Comparison of ENCODE assay signal across 8 mouse cellular contexts in genomic region chr10:81140717-81141454, GRCm38 (mm10). TPM values are rescaled to one million over a fixed set of nuclear protein-coding genes. Genes with fewer than 3 reads are reported as not detected.
DNase-seq lines count a peak whose midpoint lies in the region; ATAC-seq and TF ChIP-seq lines count a peak whose summit lies in the region.

No protein-coding gene starts in this region.

- DNase-seq in layer of hippocampus, adult 2 months (ENCODE audit: low spot score in 2 of 2) = no peak
- DNase-seq in layer of hippocampus, adult 18-20 months (ENCODE audit: low spot score in 2 of 2) = no peak
- DNase-seq in embryonic facial prominence, embryonic 14.5 days (ENCODE audit: low spot score) = no peak
- no peak for DNase-seq in hindbrain, postnatal 0 days (ENCODE audit: low spot score)
- peak; percentile 40 for DNase-seq in lung, embryonic 14.5 days
- DNase-seq in thymus, postnatal 25 days = peak; percentile 36
- DNase-seq in spleen, postnatal 10 days (ENCODE audit: low spot score in 2 of 2) = no peak
- no peak for DNase-seq in layer of hippocampus, adult 9-10 months (ENCODE audit: low spot score)

- H3K4me2 ChIP-seq in embryonic facial prominence, embryonic 14.5 days (ENCODE audit: low read depth, low read length) = peak overlapping the region; percentile 92
- H3K4me2 ChIP-seq in hindbrain, postnatal 0 days (ENCODE audit: low read depth, low read length) = peak overlapping the region; percentile 68
- peak overlapping the region; percentile 94 for H3K4me2 ChIP-seq in lung, embryonic 14.5 days

- H3K4me3 ChIP-seq in layer of hippocampus, adult 2 months = peak overlapping the region; percentile 82
- peak overlapping the region; percentile 20 for H3K4me3 ChIP-seq in embryonic facial prominence, embryonic 14.5 days (ENCODE audit: low read depth, low read length)
- H3K4me3 ChIP-seq in hindbrain, postnatal 0 days (ENCODE audit: low read length) = peak overlapping the region; percentile 11
- peak overlapping the region; percentile 21 for H3K4me3 ChIP-seq in lung, embryonic 14.5 days (ENCODE audit: low read depth, low read length)

- H3K9ac ChIP-seq in embryonic facial prominence, embryonic 14.5 days (ENCODE audit: low read depth, low read length) = peak overlapping the region; percentile 46; the same call in 1 of the 2 replicates
- H3K9ac ChIP-seq in hindbrain, postnatal 0 days (replicated peaks; ENCODE audit: low read length) = peak overlapping the region; percentile 44; the same call in 1 of the 2 replicates
- H3K9ac ChIP-seq in lung, embryonic 14.5 days = peak overlapping the region; percentile 46

- 45% methylated on average over 8 of the region's 10 CpGs for WGBS in embryonic facial prominence, embryonic 14.5 days
- WGBS in hindbrain, postnatal 0 days = 50% methylated on average over 10 of the region's 10 CpGs
- WGBS in lung, embryonic 14.5 days = 42% methylated on average over 10 of the region's 10 CpGs

- ATAC-seq in embryonic facial prominence, embryonic 14.5 days (ENCODE audit: low read depth) = no peak
- no peak for ATAC-seq in hindbrain, postnatal 0 days
- ATAC-seq in lung, embryonic 14.5 days (ENCODE audit: insufficient read depth) = no peak

- no peaks in the 10 kb centered on the region for H3K9me3 ChIP-seq in embryonic facial prominence, embryonic 14.5 days (ENCODE audit: control insufficient read depth, low read length)
- no peaks in the 10 kb centered on the region for H3K9me3 ChIP-seq in hindbrain, postnatal 0 days (ENCODE audit: low read length)
- no peaks in the 10 kb centered on the region for H3K9me3 ChIP-seq in lung, embryonic 14.5 days (ENCODE audit: low read depth, low read length)

- H3K4me1 ChIP-seq in embryonic facial prominence, embryonic 14.5 days (ENCODE audit: control insufficient read depth, insufficient read depth, low read length) = peaks cover 31% of the 10 kb centered on the region
- peaks cover 22% of the 10 kb centered on the region for H3K4me1 ChIP-seq in hindbrain, postnatal 0 days (ENCODE audit: insufficient read depth, low read length)
- H3K4me1 ChIP-seq in lung, embryonic 14.5 days (ENCODE audit: insufficient read depth) = peaks cover 26% of the 10 kb centered on the region

- peak overlapping the region; percentile 98 for H3K27ac ChIP-seq in layer of hippocampus, adult 2 months
- H3K27ac ChIP-seq in embryonic facial prominence, embryonic 14.5 days (replicated peaks; ENCODE audit: low read depth, low read length) = peak overlapping the region; percentile 56
- 0 out of 2 replicates have a peak overlapping the region, but pooled peaks have one; percentile 1 for H3K27ac ChIP-seq in hindbrain, postnatal 0 days
- peak overlapping the region; percentile 36; the same call in 1 of the 2 replicates for H3K27ac ChIP-seq in lung, embryonic 14.5 days (ENCODE audit: low read depth)

- no peak for TF ChIP-seq CTCF in layer of hippocampus, adult 2 months (conservative IDR thresholded peaks at IDR 0.05)
- TF ChIP-seq CTCF in hindbrain, postnatal 0 days (IDR thresholded peaks at IDR 0.05; ENCODE audit: low read depth) = no peak
- no peak for TF ChIP-seq CTCF in lung, embryonic 14.5 days (IDR thresholded peaks at IDR 0.05; ENCODE audit: low read depth)

- H3K36me3 ChIP-seq in embryonic facial prominence, embryonic 14.5 days (ENCODE audit: control insufficient read depth, insufficient read depth, low read length) = peaks cover 26% of the 10 kb centered on the region
- peaks cover 19% of the 10 kb centered on the region for H3K36me3 ChIP-seq in hindbrain, postnatal 0 days (ENCODE audit: insufficient read depth, low read length)
- peaks cover 35% of the 10 kb centered on the region for H3K36me3 ChIP-seq in lung, embryonic 14.5 days (ENCODE audit: insufficient read depth)

- H3K27me3 ChIP-seq in embryonic facial prominence, embryonic 14.5 days (replicated peaks; ENCODE audit: control insufficient read depth, insufficient read depth, low read length) = no peaks in the 10 kb centered on the region
- H3K27me3 ChIP-seq in hindbrain, postnatal 0 days (ENCODE audit: insufficient read depth, low read length) = no peaks in the 10 kb centered on the region
- peaks cover 2% of the 10 kb centered on the region; the same call in 1 of the 2 replicates for H3K27me3 ChIP-seq in lung, embryonic 14.5 days (ENCODE audit: insufficient read depth, low read length)

RNA-seq across cellular contexts. Expression of gene Zbtb7a, which starts 5.9 kb away (rescaled TPM):
- 100 to 1,000 TPM; 103 to 109 TPM for total RNA-seq in layer of hippocampus, adult 2 months (2021)
- 100 to 1,000 TPM; 122 to 126 TPM for total RNA-seq in layer of hippocampus, adult 18-20 months (2021)
- 24.1 and 25.9 TPM in 2 replicates for polyA plus RNA-seq in embryonic facial prominence, embryonic 14.5 days (2014; fragmentation: Nextera tagmentation; extraction: Ambion mirVana)
- total RNA-seq in hindbrain, postnatal 0 days (2014; rRNA removed) = 37.3 and 38.4 TPM in 2 replicates
- polyA plus RNA-seq in hindbrain, postnatal 0 days (2015; fragmentation: Nextera tagmentation; extraction: Ambion mirVana) = 22.0 and 22.3 TPM in 2 replicates
- polyA plus RNA-seq in lung, embryonic 14.5 days (2014; fragmentation: Nextera tagmentation; extraction: Ambion mirVana) = 22.4 and 25.0 TPM in 2 replicates

RNA-seq across cellular contexts. Expression of gene Pias4, which starts 26.8 kb away (rescaled TPM):
- 10 to 100 TPM; 29.4 to 29.5 TPM for total RNA-seq in layer of hippocampus, adult 2 months (2021)
- total RNA-seq in layer of hippocampus, adult 18-20 months (2021) = 10 to 100 TPM; 27.5 to 30.8 TPM
- 33.2 and 35.6 TPM in 2 replicates for polyA plus RNA-seq in embryonic facial prominence, embryonic 14.5 days (2014; fragmentation: Nextera tagmentation; extraction: Ambion mirVana)
- 33.9 and 46.4 TPM in 2 replicates for total RNA-seq in hindbrain, postnatal 0 days (2014; rRNA removed)
- 32.0 and 33.7 TPM in 2 replicates for polyA plus RNA-seq in hindbrain, postnatal 0 days (2015; fragmentation: Nextera tagmentation; extraction: Ambion mirVana)
- polyA plus RNA-seq in lung, embryonic 14.5 days (2014; fragmentation: Nextera tagmentation; extraction: Ambion mirVana) = 38.7 and 47.9 TPM in 2 replicates

RNA-seq across cellular contexts. Expression of gene Map2k2, which starts 35.2 kb away (rescaled TPM):
- 100 to 1,000 TPM; 132 to 139 TPM for total RNA-seq in layer of hippocampus, adult 2 months (2021)
- 100 to 1,000 TPM; 130 to 136 TPM for total RNA-seq in layer of hippocampus, adult 18-20 months (2021)
- 166 and 178 TPM in 2 replicates for polyA plus RNA-seq in embryonic facial prominence, embryonic 14.5 days (2014; fragmentation: Nextera tagmentation; extraction: Ambion mirVana)
- total RNA-seq in hindbrain, postnatal 0 days (2014; rRNA removed) = 297 and 309 TPM in 2 replicates
- polyA plus RNA-seq in hindbrain, postnatal 0 days (2015; fragmentation: Nextera tagmentation; extraction: Ambion mirVana) = 196 and 204 TPM in 2 replicates
- 180 and 199 TPM in 2 replicates for polyA plus RNA-seq in lung, embryonic 14.5 days (2014; fragmentation: Nextera tagmentation; extraction: Ambion mirVana)

RNA-seq across cellular contexts. Expression of gene Eef2, which starts 35.5 kb away (rescaled TPM):
- 100 to 1,000 TPM; 907 to 909 TPM for total RNA-seq in layer of hippocampus, adult 2 months (2021)
- 100 to 1,000 TPM; 907 to 934 TPM for total RNA-seq in layer of hippocampus, adult 18-20 months (2021)
- polyA plus RNA-seq in embryonic facial prominence, embryonic 14.5 days (2014; fragmentation: Nextera tagmentation; extraction: Ambion mirVana) = 549 and 578 TPM in 2 replicates
- 2,095 and 2,196 TPM in 2 replicates for total RNA-seq in hindbrain, postnatal 0 days (2014; rRNA removed)
- 422 and 434 TPM in 2 replicates for polyA plus RNA-seq in hindbrain, postnatal 0 days (2015; fragmentation: Nextera tagmentation; extraction: Ambion mirVana)
- 481 and 493 TPM in 2 replicates for polyA plus RNA-seq in lung, embryonic 14.5 days (2014; fragmentation: Nextera tagmentation; extraction: Ambion mirVana)

RNA-seq across cellular contexts. Expression of gene Dapk3, which starts 41.9 kb away (rescaled TPM):
- 10 to 100 TPM; 73.6 to 78.4 TPM for total RNA-seq in layer of hippocampus, adult 2 months (2021)
- total RNA-seq in layer of hippocampus, adult 18-20 months (2021) = 10 to 100 TPM; 71.9 to 76.4 TPM
- 53.4 and 58.3 TPM in 2 replicates for polyA plus RNA-seq in embryonic facial prominence, embryonic 14.5 days (2014; fragmentation: Nextera tagmentation; extraction: Ambion mirVana)
- 69.7 and 80.9 TPM in 2 replicates for total RNA-seq in hindbrain, postnatal 0 days (2014; rRNA removed)
- polyA plus RNA-seq in hindbrain, postnatal 0 days (2015; fragmentation: Nextera tagmentation; extraction: Ambion mirVana) = 52.3 and 56.1 TPM in 2 replicates
- 52.6 and 55.8 TPM in 2 replicates for polyA plus RNA-seq in lung, embryonic 14.5 days (2014; fragmentation: Nextera tagmentation; extraction: Ambion mirVana)

Comparison
In these comparisons a context has a peak if more than half of its experiments do, and no peak if none do; other contexts are left out.
1. DNase-seq: peak in lung, embryonic 14.5 days (single experiment) and thymus, postnatal 25 days (single experiment); none in layer of hippocampus, adult 2 months (0 of 2), layer of hippocampus, adult 18-20 months (0 of 2), embryonic facial prominence, embryonic 14.5 days (single experiment), hindbrain, postnatal 0 days (single experiment), spleen, postnatal 10 days (0 of 2) and layer of hippocampus, adult 9-10 months (single experiment).
2. H3K27ac ChIP-seq: peak in every context shown above with its lines; median percentile 98 in layer of hippocampus, adult 2 months; 56 in embryonic facial prominence, embryonic 14.5 days; 36 in lung, embryonic 14.5 days; 1 in hindbrain, postnatal 0 days.
3. H3K4me3 ChIP-seq: peak in every context shown above with its lines; median percentile 82 in layer of hippocampus, adult 2 months; 21 in lung, embryonic 14.5 days; 20 in embryonic facial prominence, embryonic 14.5 days; 11 in hindbrain, postnatal 0 days.
4. Peak in every context shown above with its lines, with median percentiles within 50 percentile points of each other: H3K4me2 ChIP-seq and H3K9ac ChIP-seq.